Mouse (Mus musculus) embryonic facial prominence, embryonic 12.5 days (tissue): ENCODE measurements around the gene Dnajc21. TPM values are rescaled to one million over a fixed set of nuclear protein-coding genes. Genes with fewer than 3 reads are reported as not detected.

Source experiments
- ATAC-seq: fragments of 200-750 bp; cut with Nextera tagmentation; 2 replicates; pipeline ENCODE4 v1.8.0; 2017; ENCODE audit not compliant: insufficient number of reproducible peaks, insufficient read depth, low FRiP score, low TSS enrichment
- H3K27ac ChIP-seq: fragments of 300-500 bp; sonication (generic); 2 replicates; pipeline ENCODE4 v1.5.1; 2016; ENCODE audit warnings: mild to moderate bottlenecking
- H3K27me3 ChIP-seq: fragments of 300-500 bp; sonication (generic); 2 replicates; pipeline ENCODE4 v1.6.1; 2016; ENCODE audit warnings: mild to moderate bottlenecking, moderate library complexity
- H3K36me3 ChIP-seq: fragments of 300-500 bp; sonication (generic); 2 replicates; pipeline ENCODE4 v1.6.1; 2016; ENCODE audit warnings: mild to moderate bottlenecking
- H3K4me1 ChIP-seq: fragments of 300-500 bp; sonication (generic); 2 replicates; pipeline ENCODE4 v1.6.1; 2016
- H3K4me2 ChIP-seq: fragments of 300-500 bp; sonication (generic); replicated peaks from 2 replicates; pipeline ENCODE4 v1.6.1; 2016; ENCODE audit warnings: mild to moderate bottlenecking, moderate library complexity
- H3K4me3 ChIP-seq: fragments of 300-500 bp; sonication (generic); 2 replicates; pipeline ENCODE4 v1.5.1; 2016; ENCODE audit warnings: mild to moderate bottlenecking
- H3K9ac ChIP-seq: fragments of 300-500 bp; sonication (generic); 2 replicates; pipeline ENCODE4 v1.6.1; 2016; ENCODE audit warnings: mild to moderate bottlenecking, moderate library complexity
- H3K9me3 ChIP-seq: fragments of 300-500 bp; sonication (generic); 2 replicates; pipeline ENCODE4 v1.6.1; 2016; ENCODE audit warnings: mild to moderate bottlenecking, moderate library complexity
- WGBS: fragments of 180-500 bp; shearing (Covaris S2); methylation state at CpG from one replicate; pipeline ENCODE4 v1.1.7; 2016; 5-methylcytosine and 5-hydroxymethylcytosine counted together
- polyA plus RNA-seq: library from polyadenylated mRNA; unstranded; fragments of >200 nt; fragmentation: Nextera tagmentation; extraction: Ambion mirVana; gene quantifications from 2 replicates; pipeline ENCODE4 v1.2.1, GENCODE M21; 2016

Dnajc21 gene
- polyA plus RNA-seq, 1 experiment from 2014 or later: 16.1 TPM

- no peak for ATAC-seq
- no peaks in the 10 kb centered on the region for H3K4me1 ChIP-seq
- H3K36me3 ChIP-seq: no peaks in the 10 kb centered on the region
- WGBS: 90% methylated on average over 13 of the region's 13 CpGs
- no peaks in the 10 kb centered on the region for H3K9me3 ChIP-seq
- no peak overlapping the region for H3K27ac ChIP-seq
- H3K4me3 ChIP-seq: no peak overlapping the region
- no peak overlapping the region for H3K4me2 ChIP-seq
- H3K9ac ChIP-seq: no peak overlapping the region
- no peaks in the 10 kb centered on the region for H3K27me3 ChIP-seq
These were observed 43.6 kb downstream of the Dnajc21 start for GRCm38 (mm10) chr15:10426545-10427266.

DNA sequence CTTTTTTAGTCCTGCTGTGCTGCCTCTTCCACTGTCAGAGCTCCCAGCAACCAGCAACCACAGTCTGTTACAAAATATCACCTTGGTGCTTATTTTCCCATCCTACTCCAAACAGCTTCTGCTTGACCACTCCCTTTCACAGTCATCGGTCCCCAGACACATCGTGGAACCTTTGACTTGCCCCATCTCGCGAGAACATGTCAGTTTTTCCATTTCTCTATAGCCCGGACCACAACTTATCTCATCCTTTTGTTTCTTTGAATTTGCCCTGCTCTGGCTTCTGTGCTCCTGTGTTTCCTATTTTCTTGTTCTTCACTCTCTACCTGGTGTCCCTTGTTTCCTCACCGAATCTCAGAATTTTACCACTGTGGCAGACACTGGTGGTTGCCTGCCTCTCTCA is 44.2 kb downstream of the Dnajc21 start:
- ATAC-seq: no peak
- no peak overlapping the region for H3K4me3 ChIP-seq
- no peaks in the 10 kb centered on the region for H3K4me1 ChIP-seq
- H3K9me3 ChIP-seq: no peaks in the 10 kb centered on the region
- WGBS: 94% methylated on average over 6 of the region's 6 CpGs
- no peaks in the 10 kb centered on the region for H3K27me3 ChIP-seq
- no peaks in the 10 kb centered on the region for H3K36me3 ChIP-seq
- H3K4me2 ChIP-seq: no peak overlapping the region
- H3K9ac ChIP-seq: no peak overlapping the region
- no peak overlapping the region for H3K27ac ChIP-seq

DNA sequence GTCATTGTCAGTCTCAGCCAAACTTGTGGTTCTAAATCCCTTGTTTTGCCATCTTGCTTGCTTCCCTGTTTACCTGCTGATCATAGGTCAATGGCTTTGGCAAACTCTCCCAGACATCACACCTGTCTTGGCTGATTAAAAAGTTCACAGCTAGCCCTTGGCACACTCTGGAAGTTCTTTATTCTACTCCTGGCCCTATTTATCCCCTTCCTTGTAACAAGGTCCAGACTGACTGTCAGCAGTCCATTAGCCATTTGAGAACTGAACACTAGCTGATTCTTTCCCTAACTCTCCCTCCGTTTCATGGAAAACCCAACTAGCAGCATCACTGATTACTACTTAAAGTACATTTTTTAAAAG is 48.6 kb downstream of the Dnajc21 start:
- ATAC-seq: no peak
- no peak overlapping the region for H3K27ac ChIP-seq
- WGBS: 58% methylated on average over 1 of the region's 1 CpGs

DNA sequence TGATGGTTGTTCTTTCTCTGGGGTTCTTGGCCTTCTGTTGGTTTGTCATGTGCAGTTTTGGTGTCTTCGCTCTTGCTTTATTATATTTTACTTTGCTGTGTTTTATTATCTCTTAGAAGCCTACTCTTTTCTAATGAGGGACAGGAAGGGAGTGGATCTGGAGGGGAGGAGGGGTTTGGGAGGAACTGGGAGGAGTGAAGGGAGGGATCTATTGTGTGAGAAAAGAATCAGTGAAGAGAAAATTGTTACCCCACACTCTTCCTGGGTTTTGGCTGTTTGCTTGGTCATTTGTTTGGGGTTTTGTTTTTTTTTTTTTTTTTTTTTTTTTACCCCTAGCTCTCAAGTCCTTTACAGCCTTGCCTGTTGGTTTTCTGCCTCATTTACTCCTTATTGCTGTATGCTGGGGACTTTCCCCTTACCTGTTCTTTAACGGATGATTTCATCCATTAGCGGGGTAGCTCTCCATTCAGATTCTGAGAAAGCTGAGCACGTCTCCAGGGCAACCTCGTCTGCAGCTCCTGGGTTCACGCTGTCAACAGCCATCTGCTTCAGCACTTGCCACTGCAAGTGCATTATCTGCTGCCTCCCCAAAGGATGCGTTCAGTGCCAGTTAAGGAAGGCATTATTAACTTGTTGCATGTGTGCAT is 49.1 kb downstream of the Dnajc21 start:
- Histone ChIP-seq H3K27me3 (no peaks in the 10 kb centered on the region), H3K9me3 (no peaks in the 10 kb centered on the region), H3K4me3 (no peak overlapping the region), H3K36me3 (no peaks in the 10 kb centered on the region), H3K4me1 (no peaks in the 10 kb centered on the region), H3K4me2 (no peak overlapping the region), H3K9ac (no peak overlapping the region), H3K27ac (no peak overlapping the region)
- ATAC-seq: no peak
- 30% methylated on average over 7 of the region's 7 CpGs for WGBS

More for the DNA sequence above, 48.6 kb downstream of the Dnajc21 start:
- no peak overlapping the region for H3K4me3 ChIP-seq
- H3K27me3 ChIP-seq: no peaks in the 10 kb centered on the region
- H3K9ac ChIP-seq: no peak overlapping the region
- H3K36me3 ChIP-seq: no peaks in the 10 kb centered on the region
- no peaks in the 10 kb centered on the region for H3K9me3 ChIP-seq
- H3K4me1 ChIP-seq: no peaks in the 10 kb centered on the region
- no peak overlapping the region for H3K4me2 ChIP-seq

GRCm38 (mm10) chr15:10413656-10414055 is 56.7 kb downstream of the Dnajc21 start:
- H3K4me1 ChIP-seq: no peaks in the 10 kb centered on the region
- H3K27me3 ChIP-seq: no peaks in the 10 kb centered on the region
- H3K27ac ChIP-seq: no peak overlapping the region
- H3K36me3 ChIP-seq: no peaks in the 10 kb centered on the region
- H3K4me3 ChIP-seq: no peak overlapping the region
- no peak overlapping the region for H3K4me2 ChIP-seq
- no peak for ATAC-seq
- WGBS: 90% methylated on average over 6 of the region's 6 CpGs
- H3K9me3 ChIP-seq: no peaks in the 10 kb centered on the region
- H3K9ac ChIP-seq: no peak overlapping the region

DNA sequence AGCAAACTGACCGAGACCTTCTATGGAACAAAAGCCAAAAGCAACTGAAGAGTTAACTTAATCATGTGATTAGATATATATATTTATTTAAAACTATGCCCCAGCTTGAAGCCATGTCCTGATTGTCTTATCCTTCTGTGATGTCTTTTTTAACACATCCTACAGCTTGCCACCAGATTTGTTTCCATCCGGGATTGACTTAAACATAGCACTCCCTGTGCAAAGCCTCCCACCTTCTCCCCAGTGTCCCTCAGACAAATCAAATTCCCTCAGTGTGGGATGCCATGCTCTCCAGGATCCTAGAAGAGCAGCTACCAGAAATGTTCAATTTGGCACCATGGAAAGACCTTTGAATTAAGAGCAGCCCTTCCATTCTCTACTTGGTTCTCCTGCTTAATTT is 59.4 kb downstream of the Dnajc21 start:
- H3K4me3 ChIP-seq: no peak overlapping the region
- H3K9me3 ChIP-seq: no peaks in the 10 kb centered on the region
- H3K27ac ChIP-seq: no peak overlapping the region
- H3K9ac ChIP-seq: no peak overlapping the region
- whole genome bisulfite sequencing: 83% methylated on average over 2 of the region's 2 CpGs
- no peak for ATAC-seq
- H3K4me1 ChIP-seq: no peaks in the 10 kb centered on the region
- H3K36me3 ChIP-seq: no peaks in the 10 kb centered on the region
- no peaks in the 10 kb centered on the region for H3K27me3 ChIP-seq
- H3K4me2 ChIP-seq: no peak overlapping the region

GRCm38 (mm10) chr15:10409842-10410241 is 60.5 kb downstream of the Dnajc21 start:
- Histone ChIP-seq H3K27me3 (no peaks in the 10 kb centered on the region), H3K4me1 (no peaks in the 10 kb centered on the region), H3K36me3 (no peaks in the 10 kb centered on the region), H3K9me3 (no peaks in the 10 kb centered on the region), H3K4me3 (no peak overlapping the region), H3K27ac (no peak overlapping the region), H3K9ac (no peak overlapping the region), H3K4me2 (no peak overlapping the region)
- 82% methylated on average over 3 of the region's 3 CpGs for WGBS
- no peak for ATAC-seq

DNA sequence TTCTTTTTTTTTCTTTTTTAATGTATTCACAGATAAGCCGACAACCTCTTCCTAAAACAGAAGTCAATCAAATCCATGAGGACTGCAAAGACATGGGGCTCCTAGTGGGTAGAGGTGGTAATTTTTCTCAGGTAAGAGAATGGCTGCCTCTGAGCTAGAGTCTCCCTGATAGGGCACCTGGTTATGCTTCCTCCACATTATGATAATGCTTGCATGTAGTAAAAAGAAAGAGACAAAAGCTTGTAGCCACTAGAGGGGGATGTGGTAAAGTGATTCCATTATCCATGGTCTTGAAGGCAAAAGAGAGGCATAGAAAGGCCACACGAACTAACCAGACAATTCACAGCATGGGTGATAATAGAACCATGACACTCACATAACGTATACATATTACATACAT is 69.9 kb downstream of the Dnajc21 start:
- Histone ChIP-seq H3K9ac (no peak overlapping the region), H3K4me2 (no peak overlapping the region), H3K4me1 (no peaks in the 10 kb centered on the region; the same call in 1 of the 2 replicates), H3K36me3 (no peaks in the 10 kb centered on the region), H3K27ac (no peak overlapping the region), H3K27me3 (no peaks in the 10 kb centered on the region), H3K9me3 (no peaks in the 10 kb centered on the region), H3K4me3 (no peak overlapping the region)
- ATAC-seq: no peak
- 56% methylated on average over 3 of the region's 3 CpGs for WGBS

DNA sequence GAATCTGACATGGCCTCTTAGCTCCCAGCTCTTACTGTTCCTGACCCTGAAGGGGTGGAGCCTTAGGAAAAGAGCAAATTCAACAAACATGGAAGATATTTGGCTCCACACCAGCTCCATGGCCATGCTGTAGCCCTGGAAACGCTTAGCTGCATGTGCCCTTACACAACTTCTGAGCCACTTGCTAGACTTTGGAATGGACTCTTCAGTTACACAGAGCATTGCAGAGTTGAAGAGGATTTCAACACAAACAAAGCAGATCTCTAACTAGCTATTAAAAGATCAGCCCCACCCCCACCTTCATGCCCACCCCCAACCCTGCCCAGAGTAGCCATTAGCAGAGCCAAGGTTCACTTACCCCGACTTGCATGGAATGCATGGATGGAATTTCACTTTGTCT is 70.5 kb downstream of the Dnajc21 start:
- Histone ChIP-seq H3K27me3 (no peaks in the 10 kb centered on the region), H3K9me3 (no peaks in the 10 kb centered on the region), H3K36me3 (no peaks in the 10 kb centered on the region), H3K4me3 (no peak overlapping the region), H3K27ac (no peak overlapping the region), H3K4me2 (no peak overlapping the region), H3K9ac (no peak overlapping the region), H3K4me1 (no peaks in the 10 kb centered on the region; the same call in 1 of the 2 replicates)
- no peak for ATAC-seq
- 58% methylated on average over 2 of the region's 2 CpGs for WGBS

Other genes starting within 250 kb of the Dnajc21 start
- not detected in 2 replicates for gene Gm21973, start 145.1 kb downstream of the Dnajc21 start, polyA plus RNA-seq
- not detected in 2 replicates for gene Agxt2, start 112.0 kb downstream of the Dnajc21 start, polyA plus RNA-seq
- 114 and 126 TPM in 2 replicates for gene Brix1, start 15.4 kb upstream of the Dnajc21 start, polyA plus RNA-seq
- gene Rad1, start 15.5 kb upstream of the Dnajc21 start, polyA plus RNA-seq: 41.1 and 41.7 TPM in 2 replicates
- not detected in 2 replicates for gene Ttc23l, start 88.2 kb upstream of the Dnajc21 start, polyA plus RNA-seq
- 85.6 and 89.7 TPM in 2 replicates for gene Rai14, start 244.1 kb upstream of the Dnajc21 start, polyA plus RNA-seq